Mouse (Mus musculus) adrenal gland, postnatal 14 days (tissue): Measurements from ENCODE around the gene Dexi. TPM values are rescaled to one million over a fixed set of nuclear protein-coding genes. Genes with fewer than 3 reads are reported as not detected.

Experiments used
- DNase-seq: peaks from one replicate; pipeline ENCODE4 v3.0.0; 2021; ENCODE audit warnings: mixed read lengths
- long read RNA-seq, 2 experiments: library from polyadenylated mRNA; stranded (forward); transcript quantifications; one replicate each; pipeline ENCODE4 v2.0.0; 2021
- total RNA-seq: library from RNA; stranded (reverse); gene quantifications from 2 replicates; pipeline ENCODE4 v1.2.3, GENCODE M21; 2021

The Dexi gene
- 16.7 and 17.4 TPM in 2 replicates for total RNA-seq
- long read RNA-seq, experiment 1, transcript Dexi-201 (2 exons, 1,389 nt) = major isoform, 27 of 37 reads
- long read RNA-seq, experiment 1, partial matches to known transcripts = 0 of 37 reads
- long read RNA-seq, experiment 1, other reads (novel, unspliced or antisense) = 10 of 37 reads
- long read RNA-seq, experiment 2, transcript Dexi-201 (2 exons, 1,389 nt) = major isoform, 22 of 26 reads
- long read RNA-seq, experiment 2, partial matches to known transcripts = 0 of 26 reads
- long read RNA-seq, experiment 2, other reads (novel, unspliced or antisense) = 4 of 26 reads

GRCm38 (mm10) chr16:10542698-10543365, at the start of gene Dexi:
TSS of gene Dexi (minus strand) at chr16:10543054.
- DNase-seq = peak; percentile 95

GRCm38 (mm10) chr16:10586546-10586945, 43.7 kb upstream of the Dexi start:
- DNase-seq = no peak

GRCm38 (mm10) chr16:10585165-10585564, 42.3 kb upstream of the Dexi start:
- DNase-seq = peak; percentile 51

- DNase-seq = no peak
Observed at GRCm38 (mm10) chr16:10581234-10581898, 38.5 kb upstream of the Dexi start.

GRCm38 (mm10) chr16:10578376-10578775, 35.5 kb upstream of the Dexi start:
- DNase-seq = no peak

- DNase-seq = peak; percentile 39
Observed at GRCm38 (mm10) chr16:10577548-10577947, 34.7 kb upstream of the Dexi start.

- DNase-seq = peak; percentile 35
Observed at GRCm38 (mm10) chr16:10575915-10576314, 33.1 kb upstream of the Dexi start.

- no peak for DNase-seq
Observed at GRCm38 (mm10) chr16:10574936-10575335, 32.1 kb upstream of the Dexi start.

GRCm38 (mm10) chr16:10571820-10572219, 29.0 kb upstream of the Dexi start:
- DNase-seq = peak; percentile 44

GRCm38 (mm10) chr16:10570708-10571107, 27.9 kb upstream of the Dexi start:
- DNase-seq = peak; percentile 72

- no peak for DNase-seq
Observed at GRCm38 (mm10) chr16:10569809-10570395, 27.0 kb upstream of the Dexi start.

- no peak for DNase-seq
Observed at GRCm38 (mm10) chr16:10567153-10567552, 24.3 kb upstream of the Dexi start.

- DNase-seq = peak; percentile 83
Observed at GRCm38 (mm10) chr16:10565278-10565885, 22.5 kb upstream of the Dexi start.

GRCm38 (mm10) chr16:10559991-10560390, 17.1 kb upstream of the Dexi start:
- DNase-seq = no peak

- DNase-seq = no peak
Observed at GRCm38 (mm10) chr16:10553858-10554257, 11.0 kb upstream of the Dexi start.

- DNase-seq = no peak
Observed at GRCm38 (mm10) chr16:10551592-10551991, 8.7 kb upstream of the Dexi start.

- DNase-seq = no peak
Observed at GRCm38 (mm10) chr16:10549600-10549999, 6.7 kb upstream of the Dexi start.

- no peak for DNase-seq
Observed at GRCm38 (mm10) chr16:10548938-10549337, 6.1 kb upstream of the Dexi start.

- DNase-seq = no peak
Observed at GRCm38 (mm10) chr16:10546865-10547264, 4.0 kb upstream of the Dexi start.

- peak; percentile 97 for DNase-seq
Observed at GRCm38 (mm10) chr16:10544995-10545622, 2.3 kb upstream of the Dexi start, which contains the start of gene Clec16a. TSS of gene Clec16a (plus strand) at chr16:10545339.

GRCm38 (mm10) chr16:10542266-10542665, 588 bp downstream of the Dexi start:
- no peak for DNase-seq

GRCm38 (mm10) chr16:10541598-10541930, 1.3 kb downstream of the Dexi start:
- no peak for DNase-seq
